Mouse (Mus musculus) fat pad, adult 2 months (tissue): ENCODE data around the gene Spag9.
A peak's percentile ranks its signal among the peaks of the same experiment; 100 is the strongest.

Experiments used
- DNase-seq: peaks from one replicate; pipeline ENCODE4 v3.0.0-alpha.2; 2011; ENCODE audit warnings: low read depth, low spot score; ENCODE audit errors: extremely low read depth

Gene Spag9

DNA sequence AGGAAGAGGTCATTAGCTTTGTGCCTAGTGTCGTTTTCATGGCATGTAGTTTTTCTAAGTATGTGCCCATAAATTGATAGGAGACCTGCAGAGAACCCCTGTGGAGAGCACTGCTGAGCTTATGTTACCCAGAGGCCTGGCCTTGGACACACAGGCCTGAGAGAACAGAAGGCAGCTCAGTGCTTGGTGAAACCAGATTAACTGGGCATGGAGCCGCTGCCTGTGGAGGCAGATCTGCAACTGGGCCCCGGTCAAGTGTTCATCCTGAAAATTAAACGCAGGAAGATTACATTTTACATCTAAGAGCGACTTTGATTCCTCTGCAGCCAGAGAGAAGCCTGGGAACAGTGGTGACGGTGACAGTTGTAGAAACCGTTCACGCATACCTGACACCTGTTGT lies 132.6 kb downstream of the Spag9 start:
- no peak for DNase-seq

DNA sequence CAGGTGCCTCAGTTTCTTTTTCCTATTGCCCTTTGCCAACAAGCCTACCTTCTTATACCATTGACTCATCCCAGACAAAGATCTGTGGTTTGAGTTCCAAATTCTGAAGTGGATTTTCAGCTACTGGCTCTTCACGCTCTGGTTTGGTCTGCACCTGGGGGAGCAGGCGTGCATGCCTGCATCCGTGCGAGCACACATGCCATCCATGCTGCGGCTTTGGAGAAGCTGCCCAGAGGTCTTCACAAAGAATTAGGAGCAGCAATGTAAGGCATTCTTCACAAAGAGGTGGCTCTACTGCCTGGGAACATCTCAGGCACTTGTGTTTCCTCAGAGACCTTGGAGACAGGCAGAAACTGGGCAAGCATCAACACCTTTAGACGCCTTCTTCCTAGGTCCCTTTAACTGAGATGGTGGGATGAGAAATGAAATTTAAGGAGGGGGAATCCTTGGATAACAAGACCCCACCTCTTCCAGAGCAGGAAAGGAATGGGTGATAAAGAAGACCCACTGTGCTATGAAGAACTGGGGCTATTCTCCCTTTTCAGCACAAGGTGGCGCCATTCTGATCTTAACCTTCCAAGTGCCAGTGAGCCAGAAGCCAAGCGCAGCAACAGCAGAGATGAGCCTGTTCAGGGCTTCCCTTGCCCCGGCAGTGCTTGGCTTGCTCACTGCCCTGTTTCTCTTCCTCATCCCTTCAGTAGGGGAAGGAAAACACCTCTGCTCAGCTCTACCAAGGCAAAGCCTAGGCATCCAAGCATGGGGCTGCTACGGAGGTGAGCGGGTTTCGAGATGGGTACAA lies 133.6 kb downstream of the Spag9 start:
- DNase-seq = no peak

DNA sequence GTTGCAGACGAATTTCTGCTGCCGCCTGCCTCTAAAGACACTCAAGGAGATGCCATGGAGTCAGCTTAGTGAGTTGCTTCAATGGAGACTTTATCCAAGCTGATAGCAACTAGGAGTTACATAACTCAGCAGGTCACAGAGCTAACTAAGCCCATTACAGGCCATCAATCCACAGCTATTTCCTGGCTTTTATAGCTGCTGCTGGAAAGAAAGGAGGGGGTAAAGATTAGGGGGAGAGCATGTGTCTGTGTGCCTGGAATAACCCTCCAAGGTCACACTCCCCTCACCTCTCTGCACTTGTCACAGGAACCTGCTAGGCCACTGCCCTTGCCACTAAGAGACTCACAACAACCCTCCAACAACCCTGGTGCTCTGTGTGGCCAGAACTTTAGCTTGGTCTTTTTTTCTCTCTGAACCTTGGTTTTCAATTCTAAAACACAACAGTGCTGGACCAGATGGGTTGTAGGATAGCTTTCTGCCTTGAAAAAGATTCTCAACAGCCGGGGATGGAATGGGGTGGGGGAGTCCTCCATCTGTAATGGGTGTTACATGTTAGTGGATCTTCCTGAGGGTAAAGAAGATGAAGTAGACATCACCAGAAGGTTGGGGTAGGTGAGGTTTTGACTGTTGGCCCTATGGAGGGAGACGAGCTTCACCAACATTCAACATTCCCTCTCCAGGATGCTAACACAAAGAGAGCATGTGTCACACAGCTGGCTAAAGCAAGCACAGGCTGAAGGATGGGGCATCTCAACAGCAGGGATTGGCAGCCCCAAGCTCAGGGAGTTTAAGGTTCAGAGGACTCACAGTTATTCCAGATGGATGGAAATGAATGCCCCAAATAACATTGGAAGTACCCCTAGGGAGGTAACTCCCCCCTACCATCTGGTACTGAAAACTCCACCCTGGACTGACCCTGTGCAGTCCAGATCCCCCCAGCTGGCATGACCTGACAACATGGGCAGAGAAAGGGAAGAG lies 134.5 kb downstream of the Spag9 start:
- no peak for DNase-seq

DNA sequence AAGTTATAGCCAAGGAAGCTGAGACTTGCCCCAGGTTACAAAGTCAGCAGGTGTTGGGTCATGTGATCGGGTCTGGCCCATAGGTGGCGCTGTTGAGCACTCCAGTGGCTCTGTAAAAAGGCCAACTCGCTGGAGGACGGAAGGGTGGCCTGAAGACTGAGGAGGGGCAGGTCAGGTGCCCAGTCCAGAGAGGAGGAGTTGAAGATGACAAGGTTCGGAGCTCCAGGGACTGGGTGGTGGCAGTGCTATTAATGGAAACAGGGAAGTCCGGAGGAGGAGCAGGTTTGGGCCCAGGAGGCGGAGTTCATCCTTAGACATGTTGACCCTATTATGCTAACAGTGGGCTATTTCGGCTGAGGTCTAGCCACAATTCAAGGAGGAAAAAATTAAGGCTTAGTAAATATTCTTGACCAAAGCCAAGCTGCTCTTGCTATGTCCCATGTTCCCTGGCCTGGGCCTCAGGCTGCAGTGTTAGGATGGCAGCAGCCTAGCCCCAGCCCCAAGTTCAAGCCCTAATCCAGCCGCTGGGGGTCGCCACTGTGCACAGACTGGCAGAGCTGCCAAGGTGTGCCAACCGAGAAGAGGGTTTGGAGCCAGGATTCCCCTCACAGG lies 137.6 kb downstream of the Spag9 start:
- no peak for DNase-seq

DNA sequence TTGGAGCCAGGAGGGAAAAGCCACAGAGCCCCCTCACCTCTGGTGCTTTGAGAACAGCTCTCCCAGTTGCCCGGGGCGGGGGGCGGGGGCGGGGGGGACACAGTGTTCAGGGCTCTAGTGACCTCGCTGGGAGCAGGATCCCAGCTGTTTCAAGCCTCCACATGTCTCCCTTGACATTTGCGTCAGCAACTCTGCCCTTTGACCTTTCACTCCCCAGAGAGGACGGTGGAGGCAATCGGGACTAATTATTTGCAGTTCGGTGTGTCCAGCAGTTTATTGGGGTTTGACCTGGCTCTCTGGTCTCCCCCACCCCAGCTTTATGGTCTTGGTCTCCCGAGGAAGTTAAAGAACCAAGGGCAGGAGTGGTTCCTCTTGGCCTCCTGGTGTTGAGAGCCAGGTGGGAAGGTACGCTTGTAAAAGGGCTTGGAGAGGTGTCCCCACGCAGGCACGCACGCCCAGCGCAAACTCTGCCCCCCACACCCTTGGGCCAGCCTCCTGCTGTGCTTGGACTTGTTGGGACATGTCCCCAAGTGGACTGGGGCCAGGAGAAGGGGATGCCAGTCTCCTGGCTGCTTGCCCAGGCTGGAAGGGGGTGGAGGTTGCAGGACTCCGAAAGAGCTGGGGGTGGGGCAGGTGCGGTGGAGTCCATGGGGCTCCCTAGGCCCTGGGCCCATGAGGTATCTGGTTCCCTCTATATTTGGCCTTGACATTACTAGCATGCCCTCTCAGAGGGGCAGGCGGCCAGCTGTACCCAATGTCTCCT lies 138.4 kb downstream of the Spag9 start:
- no peak for DNase-seq

DNA sequence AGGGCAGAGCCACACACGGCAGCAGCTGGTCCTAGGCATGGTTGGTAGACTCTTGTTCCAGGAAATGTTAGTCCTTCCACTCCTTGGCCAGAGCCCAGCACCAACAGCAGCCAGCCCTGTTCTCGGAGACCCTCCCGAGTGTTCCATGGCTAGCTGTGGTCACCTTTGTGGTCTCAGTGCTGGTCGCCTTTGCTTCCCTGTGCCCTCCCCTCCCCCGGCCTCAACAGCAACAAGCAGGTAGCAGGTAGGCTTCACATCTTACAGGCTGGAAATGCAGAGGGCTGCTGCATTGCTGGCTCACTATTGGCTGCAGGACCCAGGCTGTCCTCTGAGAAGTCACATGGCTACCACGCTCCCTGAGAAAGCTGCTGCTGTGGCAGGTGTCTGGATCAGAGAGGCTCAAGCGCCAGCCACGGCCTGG lies 139.7 kb downstream of the Spag9 start:
- no peak for DNase-seq

DNA sequence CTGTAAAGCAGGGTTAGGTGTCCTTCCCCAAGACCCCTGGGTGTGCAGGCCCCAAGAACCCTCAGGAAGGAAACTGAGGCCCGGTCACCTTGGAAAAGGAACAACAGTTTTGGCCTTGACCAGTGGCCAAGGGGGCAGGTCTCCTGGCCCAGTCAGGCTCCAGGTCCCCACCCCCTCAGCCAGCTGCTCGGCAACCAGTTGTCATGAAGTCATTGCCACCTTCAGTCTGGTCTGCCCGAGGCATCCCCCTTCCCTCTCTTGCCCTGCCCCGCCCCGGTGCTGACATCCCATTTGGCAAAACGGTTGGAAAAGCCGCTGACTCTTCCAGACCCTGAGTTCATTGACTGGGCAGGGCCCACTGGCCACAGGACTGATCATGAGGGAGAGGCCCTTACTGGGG lies 140.8 kb downstream of the Spag9 start:
- no peak for DNase-seq

DNA sequence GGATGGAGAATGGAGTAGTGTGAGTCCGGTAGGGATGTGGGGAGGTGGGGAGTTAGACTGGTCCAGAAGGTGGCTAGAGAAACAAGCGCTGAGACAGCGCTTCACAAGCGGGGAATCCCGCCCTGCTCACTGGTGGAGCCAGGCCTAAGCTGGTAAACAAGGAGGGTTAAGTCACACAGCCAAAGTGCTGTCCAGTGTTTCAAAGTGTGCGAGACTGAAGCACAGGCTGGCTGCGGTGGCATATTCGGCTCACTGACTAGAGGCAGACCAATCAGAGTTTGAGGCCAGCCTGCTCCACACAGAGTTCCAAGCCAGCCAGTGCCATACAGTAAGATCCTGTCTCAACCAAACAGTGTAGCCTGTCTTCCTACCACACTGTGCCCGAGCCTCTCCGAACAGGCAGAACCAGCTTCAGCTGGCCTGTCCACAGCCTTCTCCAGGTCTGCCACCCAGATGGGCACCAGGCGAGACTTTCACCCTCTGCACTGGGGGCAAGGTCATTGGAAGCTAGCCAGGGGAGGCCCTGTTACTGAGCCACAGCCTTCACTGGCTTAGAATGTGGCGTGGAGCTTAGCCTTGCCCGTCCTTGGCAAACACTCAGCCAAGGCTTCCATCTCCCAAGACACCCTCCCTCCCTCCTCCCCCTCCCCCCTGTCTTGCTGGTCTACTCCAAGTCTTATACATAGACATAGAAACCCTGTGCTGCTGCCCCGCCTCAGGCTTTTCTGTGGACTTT lies 141.6 kb downstream of the Spag9 start:
- no peak for DNase-seq

DNA sequence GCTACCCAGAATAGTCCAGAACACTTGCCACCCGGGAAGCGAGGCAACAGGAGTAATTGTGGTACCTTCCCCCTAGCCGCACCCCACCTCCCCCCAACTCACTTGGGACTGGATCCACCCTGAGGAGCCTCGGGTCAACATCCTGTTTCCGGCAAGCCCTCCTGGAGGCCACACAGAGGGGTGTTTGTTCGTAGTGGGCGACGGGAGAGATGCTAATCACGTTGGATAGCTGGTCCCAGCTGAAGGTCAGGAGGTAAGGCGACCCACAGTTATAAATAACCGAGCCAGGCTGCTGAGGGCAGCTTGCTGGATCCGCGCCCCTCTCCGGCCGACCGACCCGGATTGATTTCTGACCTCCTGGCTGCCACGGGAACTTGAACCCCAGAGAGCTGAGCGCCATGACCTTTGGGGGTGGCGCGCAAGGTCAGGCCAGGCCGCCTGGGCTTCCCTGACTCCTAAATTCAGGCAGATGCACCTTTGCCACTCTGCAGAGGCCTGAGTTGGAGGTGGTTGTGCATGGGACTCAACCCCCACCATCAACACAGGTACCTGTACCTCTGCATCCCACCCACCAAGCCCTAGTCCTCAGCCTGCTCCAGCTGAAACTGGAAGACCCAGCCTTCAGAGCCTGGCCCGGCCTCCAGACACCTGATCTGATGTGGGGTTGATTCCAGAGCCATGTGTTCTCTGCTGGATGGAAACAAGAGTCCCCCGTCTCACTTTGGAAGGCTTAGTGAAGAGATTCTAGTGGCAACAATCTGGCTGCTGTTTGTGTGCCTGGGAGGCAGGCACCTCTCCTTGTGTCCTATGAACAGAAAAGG lies 142.7 kb downstream of the Spag9 start:
- no peak for DNase-seq

DNA sequence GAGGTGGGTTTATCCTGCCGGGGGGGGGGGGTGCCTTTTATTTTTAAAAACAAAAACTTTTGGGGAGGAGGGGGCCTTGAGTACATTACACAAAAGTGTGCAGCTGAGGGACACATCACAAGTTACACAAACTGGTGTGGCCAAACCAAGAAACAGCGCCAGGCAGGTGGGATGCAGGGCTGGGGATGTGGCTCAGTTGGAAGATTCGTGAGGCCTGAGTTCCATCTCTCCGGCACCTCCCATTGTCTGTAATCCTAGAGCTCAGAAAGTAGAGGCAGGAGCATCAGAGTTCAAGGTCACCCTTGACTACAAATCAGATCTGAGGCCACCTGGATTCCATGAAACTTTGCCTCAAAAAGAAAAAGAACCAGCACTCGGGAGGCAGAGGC lies 143.3 kb downstream of the Spag9 start:
- no peak for DNase-seq

DNA sequence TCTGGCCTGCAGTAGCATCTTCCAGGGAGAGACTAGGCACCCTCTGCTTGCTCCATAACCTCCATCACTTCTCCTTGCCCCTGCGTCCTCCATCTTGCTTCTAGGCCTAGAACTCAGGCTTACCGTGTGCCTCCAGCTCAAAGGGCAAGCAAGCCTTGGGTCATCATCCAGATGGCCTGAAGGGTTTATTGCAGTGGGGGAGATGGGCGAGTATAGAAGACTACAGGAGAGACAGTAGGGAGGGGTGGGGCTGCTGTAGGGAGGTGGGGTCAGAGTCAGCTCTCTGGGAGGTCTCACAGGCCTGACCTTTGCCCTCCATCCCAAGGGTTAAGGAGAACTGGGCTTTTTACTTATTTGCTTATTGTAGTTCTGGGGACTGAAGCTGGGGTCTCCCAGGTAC lies 144.6 kb downstream of the Spag9 start:
- no peak for DNase-seq

DNA sequence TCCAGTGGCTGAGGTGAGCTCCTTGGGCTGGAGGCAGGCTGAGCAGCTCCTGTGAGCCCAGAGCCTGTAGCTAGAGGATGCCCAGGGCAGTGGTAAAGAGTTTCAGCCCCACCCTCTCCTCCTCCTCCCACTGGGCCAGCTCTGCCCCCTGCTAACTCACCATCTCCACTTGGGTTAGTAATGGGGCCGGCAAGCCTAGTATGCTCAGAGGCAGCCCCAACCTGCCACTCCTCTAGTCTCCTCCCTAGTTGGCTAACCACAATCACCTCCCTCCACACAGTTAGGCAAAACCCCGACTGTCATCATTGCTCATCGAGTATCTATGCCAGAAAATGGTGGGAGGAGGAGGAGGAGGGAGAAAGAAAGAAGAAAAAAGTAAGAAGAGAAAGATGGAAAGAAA lies 145.7 kb downstream of the Spag9 start:
- DNase-seq = no peak

DNA sequence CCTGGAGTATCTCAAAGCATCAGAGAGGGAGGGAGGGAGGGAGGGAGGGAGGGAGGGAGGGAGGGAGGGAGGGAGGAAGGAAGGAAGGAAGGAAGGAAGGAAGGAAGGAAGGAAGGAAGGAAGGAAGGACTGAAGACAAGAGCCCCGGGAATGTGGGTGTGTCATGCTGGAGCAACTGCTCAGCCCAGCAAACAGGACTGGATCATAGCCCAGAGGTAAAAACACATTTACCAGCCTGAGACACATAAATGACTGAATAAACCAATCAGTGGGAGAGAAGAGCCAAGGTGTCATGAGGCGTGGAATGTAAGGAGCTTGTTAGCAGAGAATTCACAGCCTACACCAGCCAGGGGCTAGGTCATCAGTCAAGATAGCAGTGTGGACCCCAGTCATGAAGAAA lies 147.4 kb downstream of the Spag9 start:
- no peak for DNase-seq

DNA sequence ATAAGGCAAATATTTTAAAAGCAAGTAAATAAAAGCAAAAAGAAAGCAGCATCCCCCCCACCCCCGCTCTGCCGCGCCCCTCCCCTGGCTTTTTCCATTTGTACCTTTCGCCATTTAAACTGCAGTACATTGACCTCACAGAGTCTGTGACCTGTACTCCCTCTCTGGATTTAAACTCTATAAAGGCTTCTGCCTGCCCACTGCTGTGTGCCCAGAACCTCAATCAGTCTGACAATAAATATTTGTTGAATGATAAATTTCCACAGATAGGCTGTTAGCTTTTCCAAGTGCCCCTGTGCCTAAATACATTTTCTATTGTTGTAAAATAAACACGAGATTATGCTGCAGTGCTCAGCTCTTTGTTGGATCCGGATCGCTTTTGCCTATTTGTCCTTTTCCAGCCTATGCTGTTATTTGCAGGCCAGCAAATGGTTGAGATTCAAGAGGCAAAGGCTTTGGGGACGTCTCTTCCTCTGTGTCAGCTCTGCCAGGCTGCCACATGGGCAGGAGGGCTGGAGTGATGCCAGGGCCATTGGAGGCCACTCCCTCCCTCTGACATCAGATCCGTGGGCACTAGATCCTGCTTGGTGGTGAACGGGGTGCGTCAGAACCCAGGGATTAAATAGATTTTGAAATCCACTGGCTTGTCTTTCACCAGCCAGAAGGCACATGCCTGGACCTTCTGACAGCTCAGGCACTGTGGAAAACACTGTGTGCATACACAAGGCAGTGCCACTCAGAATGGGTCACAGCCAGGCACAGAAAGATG lies 149.1 kb downstream of the Spag9 start:
- peak; percentile 86 for DNase-seq

DNA sequence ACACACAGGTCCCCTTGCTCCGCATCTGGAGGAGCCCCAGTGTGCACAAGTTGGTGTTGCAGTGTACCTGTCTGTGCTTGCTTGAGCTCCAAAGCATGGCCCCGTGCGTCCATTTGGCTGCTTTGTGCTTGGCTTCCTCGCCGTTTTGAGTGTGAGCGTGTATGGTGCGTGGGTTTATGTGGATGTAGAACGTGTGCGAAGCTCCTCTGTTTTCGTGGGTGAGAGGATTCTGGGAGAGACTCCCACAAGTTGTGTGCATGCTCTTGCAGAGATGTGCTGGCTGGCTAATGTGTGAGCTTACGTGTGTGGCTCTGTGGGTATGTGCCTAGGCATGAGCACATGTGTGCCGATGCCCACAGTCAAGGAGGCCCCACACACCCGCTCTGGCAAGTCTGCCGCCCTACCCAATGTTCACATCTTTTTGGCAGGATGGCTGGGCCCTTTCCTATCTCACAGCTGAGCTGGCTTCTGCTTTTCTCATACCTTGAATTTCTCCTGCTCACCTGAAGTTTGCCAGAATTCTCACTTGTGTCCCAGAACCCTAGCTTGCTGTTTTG lies 150.2 kb downstream of the Spag9 start:
- DNase-seq = no peak

DNA sequence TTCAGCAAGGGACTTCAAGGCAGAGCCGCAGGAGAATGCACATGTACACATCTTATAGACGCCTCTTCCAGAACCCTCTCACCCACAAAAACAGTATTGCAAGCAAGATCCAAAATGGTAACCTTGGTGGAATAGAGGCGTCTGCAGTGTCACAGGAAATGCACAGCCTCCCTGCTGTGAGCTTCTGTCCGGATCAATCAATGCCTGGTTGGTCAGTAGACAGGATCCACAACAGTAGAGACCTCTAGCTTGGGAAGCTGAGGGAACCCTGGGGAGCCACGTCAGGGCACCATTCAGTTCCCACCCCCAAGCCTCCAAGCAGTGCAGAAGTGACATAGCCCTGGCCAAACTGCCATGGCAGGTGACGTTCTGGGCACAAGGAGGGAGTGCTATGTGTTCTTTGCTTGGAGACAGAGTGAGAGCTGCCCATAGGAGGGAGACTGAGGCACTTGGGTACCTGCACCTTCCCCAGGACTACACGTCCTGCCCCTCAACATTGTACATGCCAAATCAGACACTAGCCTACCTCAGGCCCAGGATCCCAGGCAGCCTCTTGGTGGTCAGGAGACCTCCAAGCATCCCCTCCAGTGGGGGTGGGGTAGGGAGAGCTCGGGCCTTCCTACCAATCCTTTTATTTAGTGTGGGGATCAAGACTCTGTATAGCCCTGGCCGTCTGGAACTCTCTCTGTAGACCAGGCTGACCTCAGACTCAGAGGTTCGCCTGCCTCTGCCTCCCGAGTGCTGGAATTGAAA lies 151.0 kb downstream of the Spag9 start:
- no peak for DNase-seq

DNA sequence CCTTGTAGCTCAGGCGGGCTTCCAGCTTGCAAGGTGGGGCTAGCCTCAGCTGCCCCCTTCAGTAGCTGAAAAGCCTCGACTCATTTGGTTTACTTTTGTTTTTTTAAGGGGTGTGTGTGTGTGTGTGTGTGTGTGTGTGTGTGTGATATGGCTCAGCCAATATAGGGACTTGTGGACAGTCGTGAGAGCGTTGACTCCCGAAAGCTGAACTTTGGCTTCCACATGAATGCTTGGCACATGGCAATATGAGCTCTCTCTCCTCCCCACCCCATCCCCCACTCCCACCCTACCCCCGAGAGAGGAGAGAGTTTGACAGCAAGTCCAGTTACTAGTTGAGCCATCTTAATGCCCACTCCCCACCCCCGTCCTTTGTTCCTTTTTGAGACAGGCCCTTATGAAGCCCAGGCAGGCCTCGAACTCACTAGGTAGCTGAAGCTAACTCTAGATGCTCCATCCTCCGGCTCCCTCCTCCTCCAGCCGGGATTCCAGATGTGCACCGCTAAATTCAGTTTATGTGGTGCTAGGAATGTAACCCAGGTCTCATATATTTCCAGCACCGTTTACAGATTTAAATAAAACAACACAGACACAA lies 152.3 kb downstream of the Spag9 start:
- no peak for DNase-seq
